Mouse (Mus musculus) hematopoietic stem cell, adult 5-6 weeks (primary cell): Measurements from ENCODE around the gene Cmip. TPM values are rescaled to one million over a fixed set of nuclear protein-coding genes. Genes with fewer than 3 reads are reported as not detected.
A peak's percentile ranks its signal among the peaks of the same experiment; 100 is the strongest.

Experiments used
- ATAC-seq, 2 experiments: fragments of 125-278 bp in 1 of 2; replicated peaks in 1 of 2; 2 replicates each; pipeline ENCODE4 v1.8.0; 2016 to 2017; ENCODE audit warnings: inconsistent platforms in 2 of 2, mild to moderate bottlenecking in 2 of 2, moderate number of reproducible peaks in 2 of 2, low read depth in 1 of 2, moderate TSS enrichment in 1 of 2; ENCODE audit not compliant: low FRiP score in 2 of 2, poor library complexity in 2 of 2, severe bottlenecking in 2 of 2, insufficient read depth in 1 of 2, low TSS enrichment in 1 of 2
- total RNA-seq: library from RNA; stranded (forward); fragments of 172-1452, 232-1000 nt; gene quantifications from 2 replicates; pipeline ENCODE4 v1.2.3, GENCODE M21; 2017

The Cmip gene
- total RNA-seq, 1 experiment from 2014 or later, result 11.1 TPM

GRCm38 (mm10) chr8:117349541-117349940 lies 92.7 kb downstream of the Cmip start:
- no peak; a peak in 1 of 4 replicates for ATAC-seq

- ATAC-seq, result no peak
Observed at GRCm38 (mm10) chr8:117352098-117352497, 95.2 kb downstream of the Cmip start.

GRCm38 (mm10) chr8:117355111-117355831 lies 98.4 kb downstream of the Cmip start:
- ATAC-seq, result no peak

GRCm38 (mm10) chr8:117356109-117356672 lies 99.3 kb downstream of the Cmip start:
- no peak for ATAC-seq

GRCm38 (mm10) chr8:117357491-117358467 lies 100.9 kb downstream of the Cmip start:
- no peak for ATAC-seq

- ATAC-seq, result no peak
Observed at GRCm38 (mm10) chr8:117360172-117360930, 103.5 kb downstream of the Cmip start.

- ATAC-seq, result no peak
Observed at GRCm38 (mm10) chr8:117361595-117362437, 105.0 kb downstream of the Cmip start.

- ATAC-seq, result peak; percentile 41 to 68
Observed at GRCm38 (mm10) chr8:117362438-117362726, 105.5 kb downstream of the Cmip start.

GRCm38 (mm10) chr8:117363291-117363690 lies 106.4 kb downstream of the Cmip start:
- no peak for ATAC-seq

GRCm38 (mm10) chr8:117364374-117365160 lies 107.7 kb downstream of the Cmip start:
- ATAC-seq, result peak; percentile 22 to 57; a peak in 2 of 4 replicates

GRCm38 (mm10) chr8:117366475-117366874 lies 109.6 kb downstream of the Cmip start:
- ATAC-seq, result no peak

- peak; percentile 53 to 60 for ATAC-seq
Observed at GRCm38 (mm10) chr8:117367441-117367840, 110.6 kb downstream of the Cmip start.

- no peak for ATAC-seq
Observed at GRCm38 (mm10) chr8:117368781-117369180, 111.9 kb downstream of the Cmip start.

GRCm38 (mm10) chr8:117370009-117370408 lies 113.1 kb downstream of the Cmip start:
- no peak for ATAC-seq

- peak; percentile 58 to 61 for ATAC-seq
Observed at GRCm38 (mm10) chr8:117371189-117371588, 114.3 kb downstream of the Cmip start.

GRCm38 (mm10) chr8:117372070-117372469 lies 115.2 kb downstream of the Cmip start:
- ATAC-seq, result no peak
